Comparison of ENCODE assay signal across 9 mouse cellular contexts in the genomic region with DNA sequence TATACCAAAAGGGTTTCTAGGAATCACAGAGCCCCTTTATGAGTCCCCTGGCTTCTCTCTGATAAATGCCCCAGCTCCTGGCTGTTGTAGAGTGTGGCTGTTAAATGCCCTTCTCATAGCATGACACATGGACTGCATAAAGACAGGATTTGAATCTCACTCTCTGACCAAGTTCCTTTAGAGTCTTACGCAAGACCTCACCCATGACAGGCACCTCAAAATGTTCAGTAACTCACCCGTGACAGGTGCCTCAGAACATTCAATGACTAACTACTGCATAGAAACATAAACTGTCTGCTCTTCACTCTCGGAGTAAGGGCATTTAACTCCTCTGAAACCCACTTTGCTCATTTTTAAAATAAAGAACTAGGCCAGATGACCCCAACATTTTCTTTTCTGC.
"Had no signal": no experiment of that assay in that cellular context is flagged by ENCODE, and none has a peak within 500 bp of the region (broad histone marks: within the 10 kb centered on the region; RNA-seq: fewer than 3 reads in every experiment).

No protein-coding gene starts in this region.

- H3K36me3 ChIP-seq: limb, embryonic 15.5 days; midbrain, embryonic 13.5 days; neural tube, embryonic 13.5 days had no signal

- ATAC-seq: midbrain, embryonic 13.5 days had no signal

- DNase-seq: kidney, adult 11 months; kidney, postnatal 10 days; kidney, postnatal 4 days; lung, adult 18-20 months; right cerebral cortex, postnatal 14 days; thymus, postnatal 4 days had no signal

- H3K27me3 ChIP-seq: limb, embryonic 15.5 days; midbrain, embryonic 13.5 days; neural tube, embryonic 13.5 days had no signal
